Mouse (Mus musculus) stomach, embryonic 14.5 days (tissue): ENCODE data around the gene Ucn3. TPM values are rescaled to one million over a fixed set of nuclear protein-coding genes. Genes with fewer than 3 reads are reported as not detected.

ENCODE experiments used
- ATAC-seq: fragments of 200-750 bp; cut with Nextera tagmentation; 2 replicates; pipeline ENCODE4 v1.8.0; 2017; ENCODE audit warnings: low read depth, moderate TSS enrichment; ENCODE audit not compliant: insufficient number of reproducible peaks, insufficient read depth, low FRiP score
- H3K27ac ChIP-seq: fragments of 300-500 bp; sonication (generic); 2 replicates; pipeline ENCODE4 v1.5.1; 2014; ENCODE audit warnings: mild to moderate bottlenecking, low read length, moderate library complexity, mixed read lengths
- H3K27me3 ChIP-seq: fragments of 300-500 bp; sonication (generic); 2 replicates; pipeline ENCODE4 v1.6.1; 2014; ENCODE audit warnings: low read length, control low read depth, mixed read lengths; ENCODE audit not compliant: control insufficient read depth, insufficient read depth
- H3K36me3 ChIP-seq: fragments of 300-500 bp; sonication (generic); 2 replicates; pipeline ENCODE4 v1.6.1; 2014; ENCODE audit warnings: mild to moderate bottlenecking, control low read depth, low read length, moderate library complexity, mixed read lengths; ENCODE audit not compliant: control insufficient read depth, insufficient read depth
- H3K4me1 ChIP-seq: fragments of 300-500 bp; sonication (generic); 2 replicates; pipeline ENCODE4 v1.6.1; 2014; ENCODE audit warnings: low read length, control low read depth, mixed read lengths; ENCODE audit not compliant: control insufficient read depth, insufficient read depth
- H3K4me2 ChIP-seq: fragments of 300-500 bp; sonication (generic); replicated peaks from 2 replicates; pipeline ENCODE4 v1.6.1; 2014; ENCODE audit warnings: low read depth, low read length, control low read depth
- H3K4me3 ChIP-seq: fragments of 300-500 bp; sonication (generic); 2 replicates; pipeline ENCODE4 v1.5.1; 2014; ENCODE audit warnings: low read depth, low read length, control low read depth
- H3K9ac ChIP-seq: fragments of 300-500 bp; sonication (generic); replicated peaks from 2 replicates; pipeline ENCODE4 v1.6.1; 2014; ENCODE audit warnings: low read depth, mild to moderate bottlenecking, control low read depth, low read length, moderate library complexity, mixed read lengths
- H3K9me3 ChIP-seq: fragments of 300-500 bp; sonication (generic); 2 replicates; pipeline ENCODE4 v1.6.1; 2016; ENCODE audit warnings: low read depth, low read length, control low read depth; ENCODE audit not compliant: control insufficient read depth
- WGBS: fragments of 180-500 bp; shearing (Covaris S2); extraction: QIAGEN DNeasy Blood & Tissue Kit; methylation state at CpG from one replicate; pipeline ENCODE4 v1.1.7; 2014; 5-methylcytosine and 5-hydroxymethylcytosine counted together
- polyA plus RNA-seq: library from polyadenylated mRNA; unstranded; fragments of >200 nt; fragmentation: Nextera tagmentation; extraction: Ambion mirVana; gene quantifications from 2 replicates; pipeline ENCODE4 v1.2.1, GENCODE M21; 2014

Ucn3 gene
- polyA plus RNA-seq, result 0.16 TPM in 1 of 2 replicates, not detected in the other

- no peaks in the 10 kb centered on the region for H3K9me3 ChIP-seq
- H3K4me1 ChIP-seq, result no peaks in the 10 kb centered on the region
- no peak for ATAC-seq
- 71% methylated on average over 2 of the region's 2 CpGs for WGBS
- no peaks in the 10 kb centered on the region for H3K27me3 ChIP-seq
- no peak within 1 kb of the TSS for H3K27ac ChIP-seq
- H3K36me3 ChIP-seq, result no peaks in the 10 kb centered on the region
- H3K9ac ChIP-seq, result no peak within 1 kb of the TSS
- no peak within 1 kb of the TSS for H3K4me2 ChIP-seq
- no peak within 1 kb of the TSS for H3K4me3 ChIP-seq
Measured at GRCm38 (mm10) chr13:3945249-3945648, at the start of gene Ucn3. TSS of gene Ucn3 (minus strand) at chr13:3945349.

- H3K4me1 ChIP-seq, result no peaks in the 10 kb centered on the region
- H3K27me3 ChIP-seq, result no peaks in the 10 kb centered on the region
- H3K4me3 ChIP-seq, result no peak overlapping the region
- no peaks in the 10 kb centered on the region for H3K36me3 ChIP-seq
- no peak overlapping the region for H3K4me2 ChIP-seq
- no peak overlapping the region for H3K9ac ChIP-seq
- no peak overlapping the region for H3K27ac ChIP-seq
- ATAC-seq, result no peak
- H3K9me3 ChIP-seq, result no peaks in the 10 kb centered on the region
Measured at GRCm38 (mm10) chr13:3992081-3992480, 46.9 kb upstream of the Ucn3 start.

GRCm38 (mm10) chr13:3968849-3969248 is 23.7 kb upstream of the Ucn3 start:
- Histone ChIP-seq H3K4me2 (no peak overlapping the region), H3K27me3 (no peaks in the 10 kb centered on the region), H3K36me3 (no peaks in the 10 kb centered on the region), H3K9me3 (no peaks in the 10 kb centered on the region), H3K4me3 (no peak overlapping the region), H3K4me1 (no peaks in the 10 kb centered on the region), H3K27ac (no peak overlapping the region), H3K9ac (no peak overlapping the region)
- ATAC-seq, result no peak
- WGBS, result 85% methylated on average over 4 of the region's 4 CpGs

GRCm38 (mm10) chr13:3951198-3951914 is 6.2 kb upstream of the Ucn3 start:
- Histone ChIP-seq H3K9me3 (no peaks in the 10 kb centered on the region), H3K36me3 (no peaks in the 10 kb centered on the region), H3K27me3 (no peaks in the 10 kb centered on the region), H3K4me3 (no peak overlapping the region), H3K4me1 (no peaks in the 10 kb centered on the region), H3K4me2 (no peak overlapping the region), H3K27ac (no peak overlapping the region), H3K9ac (no peak overlapping the region)
- 76% methylated on average over 6 of the region's 6 CpGs for WGBS
- no peak for ATAC-seq

- no peaks in the 10 kb centered on the region for H3K4me1 ChIP-seq
- H3K4me2 ChIP-seq, result no peak overlapping the region
- H3K27me3 ChIP-seq, result no peaks in the 10 kb centered on the region
- H3K9me3 ChIP-seq, result no peaks in the 10 kb centered on the region
- H3K36me3 ChIP-seq, result no peaks in the 10 kb centered on the region
- H3K27ac ChIP-seq, result no peak overlapping the region
- H3K4me3 ChIP-seq, result no peak overlapping the region
- 88% methylated on average over 4 of the region's 4 CpGs for WGBS
- H3K9ac ChIP-seq, result no peak overlapping the region
- ATAC-seq, result no peak
Measured at GRCm38 (mm10) chr13:3949477-3949876, 4.3 kb upstream of the Ucn3 start.

GRCm38 (mm10) chr13:3947267-3947666 is 2.1 kb upstream of the Ucn3 start:
- Histone ChIP-seq H3K36me3 (no peaks in the 10 kb centered on the region), H3K27ac (no peak overlapping the region), H3K9ac (no peak overlapping the region), H3K4me1 (no peaks in the 10 kb centered on the region), H3K9me3 (no peaks in the 10 kb centered on the region), H3K4me3 (no peak overlapping the region), H3K27me3 (no peaks in the 10 kb centered on the region), H3K4me2 (no peak overlapping the region)
- 87% methylated on average over 4 of the region's 4 CpGs for WGBS
- no peak for ATAC-seq

GRCm38 (mm10) chr13:3944699-3945098 is 450 bp downstream of the Ucn3 start:
- Histone ChIP-seq H3K27ac (no peak overlapping the region), H3K27me3 (no peaks in the 10 kb centered on the region), H3K36me3 (no peaks in the 10 kb centered on the region), H3K4me3 (no peak overlapping the region), H3K9ac (no peak overlapping the region), H3K4me1 (no peaks in the 10 kb centered on the region), H3K4me2 (no peak overlapping the region), H3K9me3 (no peaks in the 10 kb centered on the region)
- ATAC-seq, result no peak
- 58% methylated on average over 7 of the region's 7 CpGs for WGBS

GRCm38 (mm10) chr13:3926046-3926445 is 19.1 kb downstream of the Ucn3 start:
- Histone ChIP-seq H3K4me1 (no peaks in the 10 kb centered on the region), H3K9ac (no peak overlapping the region), H3K4me2 (no peak overlapping the region), H3K27ac (no peak overlapping the region), H3K27me3 (no peaks in the 10 kb centered on the region), H3K36me3 (no peaks in the 10 kb centered on the region), H3K4me3 (no peak overlapping the region), H3K9me3 (no peaks in the 10 kb centered on the region)
- no peak for ATAC-seq
- WGBS, result 81% methylated on average over 6 of the region's 6 CpGs

- no peak for ATAC-seq
- Histone ChIP-seq H3K4me2 (no peak overlapping the region), H3K4me3 (no peak overlapping the region), H3K27ac (no peak overlapping the region), H3K27me3 (no peaks in the 10 kb centered on the region), H3K9ac (no peak overlapping the region), H3K9me3 (no peaks in the 10 kb centered on the region), H3K36me3 (no peaks in the 10 kb centered on the region), H3K4me1 (no peaks in the 10 kb centered on the region)
- 66% methylated on average over 6 of the region's 6 CpGs for WGBS
Measured at GRCm38 (mm10) chr13:3925632-3926031, 19.5 kb downstream of the Ucn3 start.
